Mouse (Mus musculus): ENCODE measurements around the gene Phtf1.

DNA sequence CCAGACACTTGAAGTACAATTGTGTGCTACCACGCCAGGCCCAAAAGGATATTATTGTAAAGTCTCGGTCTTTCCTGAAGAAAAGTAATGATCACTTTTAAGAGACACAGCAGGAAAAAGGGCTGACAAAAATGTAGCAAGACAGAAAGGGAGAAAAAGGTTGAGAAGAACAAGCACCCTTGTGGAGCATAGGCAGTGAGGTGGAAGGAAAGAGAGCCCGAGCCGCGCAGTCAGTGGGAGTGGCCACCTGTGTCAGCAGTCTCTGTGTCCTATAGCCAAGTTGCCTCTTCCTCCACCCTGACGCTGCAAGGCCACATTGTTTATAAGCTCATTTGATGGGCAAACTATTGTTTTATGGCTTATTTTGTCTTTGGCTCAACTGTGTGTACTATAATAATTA lies 40.4 kb upstream of the Phtf1 start:
- TF ChIP-seq CTCF (IDR thresholded peaks at IDR 0.05; ENCODE audit: low read depth, low read length) (no peak), POLR2A (IDR thresholded peaks at IDR 0.05; ENCODE audit: insufficient read depth, low read length) (no peak), EP300 (IDR thresholded peaks at IDR 0.05; ENCODE audit: insufficient read depth, low read depth, low read length) (no peak)
